Mouse (Mus musculus): Measurements from ENCODE around the gene Vps9d1.
"Not testable (repeated sequence)": the region's sequence is repeated elsewhere in the genome, so short reads cannot be mapped to it uniquely, and the experiment has no call there.

Gene Vps9d1

GRCm38 (mm10) chr8:123253451-123254098 lies 573 bp downstream of the Vps9d1 start:
- DNase-seq (ENCODE audit: low spot score in 2 of 2), result no peak

DNA sequence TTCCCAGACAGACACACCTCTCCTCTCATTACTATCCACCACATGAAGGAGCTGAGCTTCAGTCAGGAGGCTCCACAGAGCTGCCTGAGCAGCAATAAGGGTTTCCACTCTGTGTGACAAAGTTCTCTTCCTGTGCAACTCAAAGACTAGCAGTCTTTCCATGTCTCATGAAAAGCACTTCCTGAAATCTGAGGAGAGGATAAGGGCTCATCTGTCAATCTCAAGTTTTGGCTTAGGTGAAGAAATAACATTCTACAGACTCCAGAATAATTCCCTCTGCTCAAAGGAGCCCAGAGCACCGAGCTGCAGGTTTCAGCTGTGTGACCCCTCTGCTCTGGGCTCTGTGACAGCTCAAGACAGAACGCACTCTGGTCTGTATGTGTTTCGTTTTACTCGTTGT lies 1.2 kb downstream of the Vps9d1 start:
- DNase-seq (ENCODE audit: low spot score in 2 of 2), result no peak

- DNase-seq (ENCODE audit: low spot score in 2 of 2), result no peak
Measured at GRCm38 (mm10) chr8:123250940-123251339, 3.2 kb downstream of the Vps9d1 start.

- no peak for DNase-seq (ENCODE audit: low spot score in 2 of 2)
Measured at GRCm38 (mm10) chr8:123248596-123248995, 5.6 kb downstream of the Vps9d1 start.

GRCm38 (mm10) chr8:123247748-123248147 lies 6.4 kb downstream of the Vps9d1 start:
- no peak for DNase-seq (ENCODE audit: low spot score in 2 of 2)

DNA sequence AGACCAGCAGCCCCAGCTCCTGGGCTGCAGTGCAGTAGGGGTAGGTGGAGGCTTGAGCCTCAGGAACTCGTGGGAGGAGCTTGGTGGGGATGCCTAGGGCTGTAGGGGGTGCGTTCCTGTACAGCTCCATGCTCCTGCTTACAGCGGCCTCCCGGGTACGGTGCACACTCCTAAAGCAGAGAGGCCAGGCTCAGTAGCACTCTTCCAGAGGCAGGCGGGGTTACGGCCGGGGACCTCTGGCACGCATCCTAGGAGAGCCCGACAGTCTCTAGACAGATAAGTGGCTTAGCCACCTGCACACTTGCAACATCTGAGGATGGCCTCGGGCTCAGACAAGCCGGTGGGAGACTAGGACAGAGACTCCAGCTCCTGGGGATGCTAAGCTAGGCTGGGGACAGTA lies 8.6 kb downstream of the Vps9d1 start:
- DNase-seq (ENCODE audit: low spot score in 2 of 2), result no peak

DNA sequence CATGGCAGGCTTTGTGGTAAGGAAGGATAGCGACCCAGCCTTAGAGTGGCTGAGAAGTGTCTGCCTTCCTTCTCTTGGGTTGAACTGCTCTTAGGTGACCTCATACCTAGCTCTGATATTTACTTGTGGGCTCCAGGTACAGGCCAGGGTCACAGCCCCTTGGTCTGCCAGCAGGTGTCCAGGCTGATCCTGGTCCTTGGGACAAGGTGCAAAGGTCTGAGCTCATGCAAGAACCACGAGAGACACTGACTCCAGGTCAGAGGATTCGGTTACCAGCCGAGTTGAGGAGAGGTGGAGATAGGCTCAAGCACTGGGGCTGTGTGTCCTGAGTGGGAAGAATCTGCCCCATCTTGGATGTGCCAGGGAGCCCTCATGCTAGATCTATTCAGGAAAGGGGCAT lies 9.8 kb downstream of the Vps9d1 start:
- DNase-seq (ENCODE audit: low spot score in 2 of 2), result no peak

GRCm38 (mm10) chr8:123243053-123243452 lies 11.1 kb downstream of the Vps9d1 start:
- no peak for DNase-seq (ENCODE audit: low spot score in 2 of 2)

DNA sequence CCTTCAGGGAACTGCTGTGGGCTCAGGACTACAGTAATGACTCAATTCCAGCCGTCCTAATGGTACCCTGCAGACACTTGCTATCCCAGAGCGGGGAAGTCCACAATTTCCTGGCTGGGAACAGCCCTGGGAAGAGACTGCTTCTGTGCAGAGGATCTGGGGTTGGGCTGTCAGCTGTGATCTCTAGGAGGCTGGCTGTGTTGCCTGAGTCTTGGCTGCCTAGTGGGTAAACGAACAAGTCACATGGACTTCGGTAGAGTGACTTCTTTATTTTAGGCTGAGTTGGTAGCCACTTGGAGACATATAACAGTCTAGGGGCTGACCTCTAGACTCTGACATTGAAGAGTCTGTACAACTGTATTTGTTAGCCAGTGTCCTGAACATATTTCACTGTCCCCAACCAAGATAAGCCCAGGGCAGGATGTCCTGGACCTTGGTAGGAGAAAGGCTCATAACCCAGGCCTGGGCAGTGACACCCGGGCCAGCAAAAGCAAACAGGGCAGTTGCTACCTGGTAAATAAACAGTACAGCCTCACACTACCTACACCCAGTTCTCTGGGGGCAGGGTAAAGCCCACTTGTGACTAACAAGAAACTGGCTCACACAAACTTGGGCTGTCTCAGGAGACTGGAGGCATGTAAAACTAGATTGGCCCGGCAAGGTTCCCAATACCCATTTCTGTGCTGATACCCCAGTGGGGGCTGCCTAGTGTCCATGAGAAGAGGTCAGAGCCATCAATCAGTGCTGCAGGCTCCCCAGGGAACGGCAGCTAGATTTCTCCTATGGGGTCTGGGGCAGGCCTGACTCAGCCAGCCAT lies 11.8 kb downstream of the Vps9d1 start:
- no peak for DNase-seq (ENCODE audit: low spot score in 2 of 2)

- no peak for DNase-seq (ENCODE audit: low spot score in 2 of 2)
Measured at GRCm38 (mm10) chr8:123239398-123239797, 14.8 kb downstream of the Vps9d1 start.

GRCm38 (mm10) chr8:123235520-123236497 lies 18.3 kb downstream of the Vps9d1 start, which contains the start of gene Spata2l:
Spata2l (minus strand) TSS chr8:123236233.
- DNase-seq (ENCODE audit: low spot score in 2 of 2), result peak; percentile 82 to 87

- DNase-seq (ENCODE audit: low spot score in 2 of 2), result peak; percentile 82 to 91
Measured at GRCm38 (mm10) chr8:123234918-123235519, 19.1 kb downstream of the Vps9d1 start.

DNA sequence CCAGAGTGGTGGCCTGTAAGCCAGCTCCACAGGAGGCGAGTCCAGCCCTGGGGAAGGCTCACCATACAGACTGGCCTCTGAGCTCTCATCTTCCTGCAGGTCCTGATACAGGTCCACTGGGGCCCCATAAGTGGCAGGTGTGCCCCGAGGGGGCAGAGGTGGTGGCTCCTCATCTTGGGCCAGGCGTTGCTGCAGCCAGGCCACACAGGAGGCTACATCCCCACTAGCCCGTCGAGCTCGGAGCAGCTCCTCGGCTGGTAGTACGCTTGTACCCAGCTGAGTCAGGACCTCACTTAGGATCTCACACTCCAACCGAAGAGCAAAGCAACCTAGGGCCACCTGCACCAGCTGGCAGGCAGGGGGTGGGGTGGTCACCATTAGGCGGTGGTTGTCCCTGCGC lies 20.4 kb downstream of the Vps9d1 start:
- no peak for DNase-seq (ENCODE audit: low spot score in 2 of 2)

- no peak for DNase-seq (ENCODE audit: low spot score in 2 of 2)
Measured at GRCm38 (mm10) chr8:123233300-123233699, 20.8 kb downstream of the Vps9d1 start.

DNA sequence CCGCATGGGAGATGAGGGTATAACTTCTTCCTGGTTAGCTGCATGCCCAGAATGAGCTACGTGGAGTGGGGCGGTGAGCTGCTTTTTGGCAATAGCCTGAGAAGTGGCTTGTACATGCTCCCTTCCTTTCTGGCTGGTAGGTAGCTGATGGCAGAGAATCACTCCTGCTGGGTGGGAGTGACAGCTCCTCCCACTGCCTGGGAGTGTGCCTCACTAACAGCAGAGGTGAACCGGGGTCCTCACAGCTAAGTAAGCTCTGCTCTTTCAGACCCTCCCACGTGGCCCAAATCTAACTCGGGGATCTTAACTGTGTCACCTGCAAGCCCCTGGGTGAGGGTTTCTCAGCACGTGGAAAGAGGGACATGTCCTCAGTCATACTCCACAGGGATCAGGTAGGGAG lies 21.6 kb downstream of the Vps9d1 start:
- no peak for DNase-seq (ENCODE audit: low spot score in 2 of 2)

GRCm38 (mm10) chr8:123231742-123232141 lies 22.4 kb downstream of the Vps9d1 start:
- no peak for DNase-seq (ENCODE audit: low spot score in 2 of 2)

DNA sequence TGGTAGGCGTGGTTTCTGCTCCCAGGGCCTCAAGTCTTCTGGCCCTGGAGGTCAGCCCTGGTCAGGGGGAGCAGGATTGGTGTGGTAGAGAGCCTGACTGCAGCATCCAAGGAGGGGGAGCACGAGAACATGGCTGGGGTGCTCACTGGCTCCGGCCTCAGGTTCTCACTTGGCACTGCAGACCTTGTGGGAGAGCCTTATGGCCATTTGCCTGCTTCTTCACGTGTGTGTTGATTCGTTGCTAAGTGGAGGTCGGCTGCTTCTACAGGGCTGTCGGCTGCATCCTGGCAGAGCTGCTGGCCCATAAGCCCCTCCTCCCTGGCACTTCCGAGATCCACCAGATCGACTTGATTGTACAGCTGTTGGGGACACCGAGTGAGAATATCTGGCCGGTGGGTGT lies 23.8 kb downstream of the Vps9d1 start:
- DNase-seq (ENCODE audit: low spot score in 2 of 2), result not testable (repeated sequence)

DNA sequence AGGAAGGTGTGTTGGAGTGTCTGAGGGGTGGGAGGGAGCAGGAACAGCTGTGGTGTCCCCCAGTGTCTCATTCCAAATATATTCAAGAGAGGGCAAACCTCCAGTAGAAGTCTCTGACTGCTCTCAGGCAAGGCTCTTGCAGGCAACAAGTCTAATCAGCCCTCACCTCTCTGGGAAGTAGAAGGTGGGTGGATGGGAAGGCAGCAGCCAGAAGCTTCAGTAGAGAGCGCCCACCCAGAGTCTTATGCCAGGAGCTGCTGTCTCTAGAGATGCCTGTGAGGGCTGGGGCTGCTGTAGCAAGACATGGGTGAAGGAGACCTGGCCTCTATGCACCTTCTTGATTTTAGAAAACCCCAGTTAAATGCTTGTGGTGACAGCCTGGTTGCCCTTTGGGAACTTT lies 25.7 kb downstream of the Vps9d1 start:
- peak in 1 of 2 experiments; percentile 62 for DNase-seq (ENCODE audit: low spot score in 2 of 2)

GRCm38 (mm10) chr8:123224278-123225266 lies 29.6 kb downstream of the Vps9d1 start, which contains the start of gene Cdk10:
Cdk10 (plus strand) TSS chr8:123224842.
- peak; percentile 91 for DNase-seq (ENCODE audit: low spot score in 2 of 2)

- DNase-seq (ENCODE audit: low spot score in 2 of 2), result no peak
Measured at GRCm38 (mm10) chr8:123220917-123221316, 33.2 kb downstream of the Vps9d1 start.
